Mouse (Mus musculus) stomach, postnatal 0 days (tissue): Measurements from ENCODE around the gene Gorab. TPM values are rescaled to one million over a fixed set of nuclear protein-coding genes. Genes with fewer than 3 reads are reported as not detected.

Source experiments
- ATAC-seq: fragments of 200-750 bp; cut with Nextera tagmentation; 2 replicates; pipeline ENCODE4 v1.8.0; 2017; ENCODE audit not compliant: low FRiP score, low TSS enrichment
- DNase-seq: peaks from one replicate; pipeline ENCODE4 v3.0.0-alpha.2; 2016; ENCODE audit warnings: low spot score
- H3K27ac ChIP-seq: fragments of 300-500 bp; sonication (generic); replicated peaks from 2 replicates; pipeline ENCODE4 v1.5.1; 2014; ENCODE audit warnings: mild to moderate bottlenecking, control low read depth
- H3K27me3 ChIP-seq: fragments of 300-500 bp; sonication (generic); 2 replicates; pipeline ENCODE4 v1.6.1; 2014; ENCODE audit warnings: low read length; ENCODE audit not compliant: control insufficient read depth, insufficient read depth
- H3K36me3 ChIP-seq: fragments of 300-500 bp; sonication (generic); 2 replicates; pipeline ENCODE4 v1.6.1; 2014; ENCODE audit warnings: low read length, mixed read lengths; ENCODE audit not compliant: control insufficient read depth, insufficient read depth
- H3K4me1 ChIP-seq: fragments of 300-500 bp; sonication (generic); replicated peaks from 2 replicates; pipeline ENCODE4 v1.6.1; 2014; ENCODE audit warnings: antibody characterized with exemption; ENCODE audit not compliant: control insufficient read depth, insufficient read depth
- H3K4me2 ChIP-seq: fragments of 300-500 bp; sonication (generic); replicated peaks from 2 replicates; pipeline ENCODE4 v1.6.1; 2014; ENCODE audit warnings: low read depth, mild to moderate bottlenecking, control low read depth, moderate library complexity
- H3K4me3 ChIP-seq: fragments of 300-500 bp; sonication (generic); 2 replicates; pipeline ENCODE4 v1.5.1; 2014; ENCODE audit warnings: low read depth, low read length, control low read depth
- H3K9ac ChIP-seq: fragments of 300-500 bp; sonication (generic); 2 replicates; pipeline ENCODE4 v1.6.1; 2014; ENCODE audit warnings: mild to moderate bottlenecking, low read length, control low read depth, mixed read lengths
- H3K9me3 ChIP-seq: fragments of 300-500 bp; sonication (generic); 2 replicates; pipeline ENCODE4 v1.6.1; 2016; ENCODE audit warnings: low read length; ENCODE audit not compliant: control insufficient read depth
- CTCF ChIP-seq: IDR thresholded peaks from 2 replicates; pipeline ENCODE4 v1.5.1; 2016; ENCODE audit warnings: antibody characterized with exemption, low read depth, mild to moderate bottlenecking, moderate library complexity
- EP300 ChIP-seq: optimal IDR thresholded peaks from 2 replicates; pipeline ENCODE3; 2016; ENCODE audit warnings: antibody characterized with exemption
- WGBS: fragments of 180-500 bp; shearing (Covaris S2); extraction: QIAGEN DNeasy Blood & Tissue Kit; methylation state at CpG from one replicate; pipeline ENCODE4 v1.1.7; 2014; 5-methylcytosine and 5-hydroxymethylcytosine counted together
- polyA plus RNA-seq: library from polyadenylated mRNA; unstranded; fragments of >200 nt; fragmentation: Nextera tagmentation; extraction: Ambion mirVana; gene quantifications from 2 replicates; pipeline ENCODE4 v1.2.1, GENCODE M21; 2015

Gorab gene
- polyA plus RNA-seq, 1 experiment from 2014 or later: 10.4 TPM

DNA sequence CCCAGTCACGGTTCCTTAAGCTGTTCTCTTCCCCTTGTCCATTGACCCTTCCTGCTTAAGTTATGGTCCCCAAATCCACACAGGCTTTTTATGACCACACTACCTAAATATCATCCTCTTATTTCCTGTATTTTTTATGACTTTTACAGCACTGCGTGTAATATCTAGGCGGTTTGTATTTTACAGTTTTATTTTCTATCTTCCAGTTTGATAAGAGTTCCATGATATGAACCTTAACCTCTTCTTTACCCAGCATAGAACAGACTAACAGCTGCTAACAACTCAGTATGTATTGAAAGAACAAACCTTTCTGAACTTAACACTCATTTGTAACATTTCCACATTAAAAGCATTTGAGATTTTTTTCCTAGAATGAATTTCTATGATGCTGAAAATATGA, 2.7 kb upstream of the Gorab start:
- 63% methylated on average over 3 of the region's 3 CpGs for WGBS

DNA sequence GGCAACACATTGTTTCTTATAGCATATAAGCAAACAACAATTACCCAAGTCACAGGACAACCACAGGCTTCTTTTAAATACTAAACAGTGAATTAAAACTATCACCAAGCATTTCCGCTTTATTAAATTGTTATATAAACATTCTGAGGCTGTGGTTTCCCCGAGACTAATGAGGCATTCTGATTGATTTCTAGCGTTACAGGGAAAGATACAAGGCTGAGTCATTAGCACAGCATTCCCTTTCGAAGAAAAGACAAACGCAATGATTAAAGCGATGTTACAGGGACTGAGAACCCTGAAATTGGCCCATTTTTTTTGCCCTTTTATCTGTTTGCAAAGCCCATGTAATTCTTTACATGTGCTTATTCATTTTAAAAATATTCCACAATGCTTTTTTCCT, 12.1 kb downstream of the Gorab start:
- Histone ChIP-seq H3K4me3 (no peak overlapping the region), H3K9ac (no peak overlapping the region), H3K4me1 (no peaks in the 10 kb centered on the region), H3K27ac (no peak overlapping the region), H3K4me2 (no peak overlapping the region), H3K36me3 (peaks cover 12% of the 10 kb centered on the region; the same call in 1 of the 2 replicates), H3K27me3 (no peaks in the 10 kb centered on the region), H3K9me3 (no peaks in the 10 kb centered on the region)
- DNase-seq: no peak
- TF ChIP-seq CTCF (no peak), EP300 (no peak)
- 69% methylated on average over 6 of the region's 6 CpGs for WGBS
- no peak for ATAC-seq

More for the DNA sequence above, 2.7 kb upstream of the Gorab start:
- no peaks in the 10 kb centered on the region for H3K27me3 ChIP-seq
- H3K36me3 ChIP-seq: no peaks in the 10 kb centered on the region
- no peak overlapping the region for H3K27ac ChIP-seq
- no peak overlapping the region for H3K4me3 ChIP-seq
- H3K9me3 ChIP-seq: no peaks in the 10 kb centered on the region
- DNase-seq: no peak
- TF ChIP-seq EP300 (no peak), CTCF (no peak)
- H3K4me1 ChIP-seq: no peaks in the 10 kb centered on the region; the same call in 1 of the 2 replicates
- H3K9ac ChIP-seq: no peak overlapping the region
- ATAC-seq: no peak
- no peak overlapping the region for H3K4me2 ChIP-seq

DNA sequence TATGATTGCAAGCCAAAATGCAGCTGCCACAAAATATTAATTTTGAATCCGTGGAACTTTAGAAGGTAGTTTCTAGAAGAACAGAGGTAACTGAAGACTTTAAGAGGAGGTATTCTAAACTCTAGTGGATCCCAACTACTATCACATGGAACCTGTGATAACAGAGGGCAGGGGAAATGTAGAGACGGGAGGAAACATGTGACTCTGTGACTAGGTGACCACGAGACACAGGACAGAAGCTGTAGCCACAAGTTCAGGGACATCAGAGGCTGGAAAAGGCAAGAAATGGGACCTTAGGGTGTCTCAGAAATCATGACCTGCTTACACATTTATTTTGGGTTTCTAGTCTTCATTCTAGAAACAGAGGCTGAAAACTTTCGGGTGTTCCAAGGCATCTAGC, 13.4 kb downstream of the Gorab start:
- DNase-seq (no peak), ATAC-seq (no peak)
- no peaks in the 10 kb centered on the region for H3K27me3 ChIP-seq
- H3K36me3 ChIP-seq: peaks cover 14% of the 10 kb centered on the region; the same call in 1 of the 2 replicates
- no peaks in the 10 kb centered on the region for H3K4me1 ChIP-seq
- H3K9me3 ChIP-seq: no peaks in the 10 kb centered on the region
- no peak overlapping the region for H3K4me3 ChIP-seq
- TF ChIP-seq EP300: no peak
- TF ChIP-seq CTCF: no peak
- no peak overlapping the region for H3K27ac ChIP-seq
- no peak overlapping the region for H3K4me2 ChIP-seq
- no peak overlapping the region for H3K9ac ChIP-seq
- WGBS: 81% methylated on average over 4 of the region's 4 CpGs

- no peak overlapping the region for H3K27ac ChIP-seq
- H3K36me3 ChIP-seq: 0 out of 2 replicates have a peak, but pooled peaks cover 3% of the 10 kb centered on the region
- no peaks in the 10 kb centered on the region for H3K4me1 ChIP-seq
- H3K4me3 ChIP-seq: no peak overlapping the region
- 84% methylated on average over 9 of the region's 9 CpGs for WGBS
- no peak overlapping the region for H3K9ac ChIP-seq
- H3K9me3 ChIP-seq: no peaks in the 10 kb centered on the region
- no peak for ATAC-seq
- H3K4me2 ChIP-seq: no peak overlapping the region
- DNase-seq: no peak
- TF ChIP-seq EP300 (no peak), CTCF (no peak)
- no peaks in the 10 kb centered on the region for H3K27me3 ChIP-seq
Observed at GRCm38 (mm10) chr1:163386196-163386595, 17.3 kb downstream of the Gorab start.

- ATAC-seq (no peak), DNase-seq (no peak)
- H3K9ac ChIP-seq: no peak overlapping the region
- H3K27ac ChIP-seq: no peak overlapping the region
- 0 out of 2 replicates have a peak, but pooled peaks cover 3% of the 10 kb centered on the region for H3K36me3 ChIP-seq
- no peaks in the 10 kb centered on the region for H3K9me3 ChIP-seq
- TF ChIP-seq EP300 (no peak), CTCF (no peak)
- H3K4me2 ChIP-seq: no peak overlapping the region
- H3K27me3 ChIP-seq: no peaks in the 10 kb centered on the region
- H3K4me1 ChIP-seq: no peaks in the 10 kb centered on the region
- no peak overlapping the region for H3K4me3 ChIP-seq
- WGBS: 64% methylated on average over 5 of the region's 5 CpGs
Observed at GRCm38 (mm10) chr1:163383442-163384027, 19.9 kb downstream of the Gorab start.

- Histone ChIP-seq H3K27me3 (no peaks in the 10 kb centered on the region), H3K9me3 (no peaks in the 10 kb centered on the region), H3K27ac (no peak overlapping the region), H3K36me3 (0 out of 2 replicates have a peak, but pooled peaks cover 3% of the 10 kb centered on the region), H3K4me3 (no peak overlapping the region), H3K4me2 (no peak overlapping the region), H3K4me1 (no peaks in the 10 kb centered on the region), H3K9ac (no peak overlapping the region)
- ATAC-seq: no peak
- TF ChIP-seq CTCF (no peak), EP300 (no peak)
- 85% methylated on average over 10 of the region's 10 CpGs for WGBS
- DNase-seq: no peak
Observed at GRCm38 (mm10) chr1:163382048-163382719, 21.3 kb downstream of the Gorab start.
